Mouse (Mus musculus): Measurements from ENCODE around the gene Ddx18. TPM values are rescaled to one million over a fixed set of nuclear protein-coding genes. Genes with fewer than 3 reads are reported as not detected.

Gene Ddx18
- polyA plus RNA-seq (2015; fragmentation: Nextera tagmentation; extraction: Ambion mirVana), result 44.7 and 53.3 TPM in 2 replicates

- Histone ChIP-seq H3K36me3 (ENCODE audit: control insufficient read depth, insufficient read depth, low read length) (peaks cover 15% of the 10 kb centered on the region), H3K9ac (ENCODE audit: low read length) (peak within 1 kb of the TSS; percentile 85), H3K27ac (ENCODE audit: low read length) (peak within 1 kb of the TSS; percentile 55; the same call in 1 of the 2 replicates), H3K9me3 (replicated peaks; ENCODE audit: control insufficient read depth, low read length) (no peaks in the 10 kb centered on the region), H3K27me3 (ENCODE audit: control insufficient read depth, insufficient read depth, low read length) (no peaks in the 10 kb centered on the region), H3K4me3 (replicated peaks; ENCODE audit: low read length) (peak within 1 kb of the TSS; percentile 86), H3K4me2 (ENCODE audit: low read depth, low read length) (peak within 1 kb of the TSS; percentile 75), H3K4me1 (ENCODE audit: control insufficient read depth, insufficient read depth, low read length) (peaks cover 8% of the 10 kb centered on the region; the same call in 1 of the 2 replicates)
- WGBS, result 6% methylated on average over 53 of the region's 53 CpGs
- peak; percentile 96 for ATAC-seq (ENCODE audit: insufficient read depth, low FRiP score)
Observed at GRCm38 (mm10) chr1:121567521-121568489, at the start of gene Ddx18. Gene Ddx18 (minus strand): TSS chr1:121567989.

GRCm38 (mm10) chr1:121608000-121608399 is 40.2 kb upstream of the Ddx18 start:
- ATAC-seq (ENCODE audit: insufficient read depth, low FRiP score), result no peak
- 41% methylated on average over 7 of the region's 7 CpGs for WGBS
- Histone ChIP-seq H3K4me2 (ENCODE audit: low read depth, low read length) (no peak overlapping the region), H3K4me1 (ENCODE audit: control insufficient read depth, insufficient read depth, low read length) (no peaks in the 10 kb centered on the region), H3K4me3 (replicated peaks; ENCODE audit: low read length) (no peak overlapping the region), H3K27ac (ENCODE audit: low read length) (no peak overlapping the region), H3K9ac (ENCODE audit: low read length) (no peak overlapping the region), H3K9me3 (replicated peaks; ENCODE audit: control insufficient read depth, low read length) (no peaks in the 10 kb centered on the region), H3K36me3 (ENCODE audit: control insufficient read depth, insufficient read depth, low read length) (no peaks in the 10 kb centered on the region), H3K27me3 (ENCODE audit: control insufficient read depth, insufficient read depth, low read length) (no peaks in the 10 kb centered on the region)

DNA sequence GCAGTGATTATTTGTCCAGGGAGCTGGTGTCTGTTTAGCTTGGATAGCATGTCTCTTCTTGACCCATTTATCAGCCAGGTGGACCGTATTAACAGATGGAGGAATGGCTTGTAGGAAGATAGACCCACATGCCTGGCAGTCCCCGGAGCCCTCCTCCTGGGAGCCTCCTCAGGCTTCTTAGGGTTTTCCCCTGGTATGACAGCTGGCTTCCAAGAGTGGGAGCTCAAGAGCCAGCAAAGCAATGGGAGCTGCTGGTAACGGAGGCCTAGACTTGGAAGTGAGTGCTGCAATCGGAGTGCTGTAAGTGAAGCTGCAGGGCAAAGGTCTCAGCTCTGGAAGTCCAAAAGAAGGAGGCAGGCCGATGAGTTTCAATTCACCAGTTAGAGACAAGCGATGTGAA is 37.3 kb upstream of the Ddx18 start:
- ATAC-seq (ENCODE audit: insufficient read depth, low FRiP score), result no peak
- Histone ChIP-seq H3K4me3 (replicated peaks; ENCODE audit: low read length) (no peak overlapping the region), H3K4me1 (ENCODE audit: control insufficient read depth, insufficient read depth, low read length) (no peaks in the 10 kb centered on the region), H3K9ac (ENCODE audit: low read length) (no peak overlapping the region), H3K27ac (ENCODE audit: low read length) (no peak overlapping the region), H3K36me3 (ENCODE audit: control insufficient read depth, insufficient read depth, low read length) (no peaks in the 10 kb centered on the region), H3K27me3 (ENCODE audit: control insufficient read depth, insufficient read depth, low read length) (no peaks in the 10 kb centered on the region), H3K9me3 (replicated peaks; ENCODE audit: control insufficient read depth, low read length) (no peaks in the 10 kb centered on the region), H3K4me2 (ENCODE audit: low read depth, low read length) (no peak overlapping the region)
- WGBS, result 43% methylated on average over 6 of the region's 6 CpGs

DNA sequence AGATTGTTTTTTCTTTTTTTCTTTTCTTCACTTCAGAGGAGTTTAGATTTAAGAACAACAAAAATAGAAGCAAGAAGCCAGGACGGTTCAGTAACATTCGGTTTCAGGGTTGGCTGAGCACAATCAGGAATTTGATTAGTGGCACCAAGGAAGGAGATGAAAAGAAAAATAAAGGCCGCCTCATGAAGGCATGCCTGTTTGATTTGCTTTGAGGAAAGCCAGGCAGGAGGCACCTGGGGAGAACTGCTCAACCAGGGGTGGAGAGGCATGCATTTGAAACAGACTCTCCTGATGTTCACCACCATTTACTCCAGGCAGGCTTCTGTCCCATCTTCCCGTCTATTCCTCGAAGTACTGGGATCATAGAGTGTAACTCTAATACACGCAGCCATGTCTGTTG is 34.1 kb upstream of the Ddx18 start:
- Histone ChIP-seq H3K9me3 (replicated peaks; ENCODE audit: control insufficient read depth, low read length) (no peaks in the 10 kb centered on the region), H3K4me3 (replicated peaks; ENCODE audit: low read length) (no peak overlapping the region), H3K9ac (ENCODE audit: low read length) (no peak overlapping the region), H3K36me3 (ENCODE audit: control insufficient read depth, insufficient read depth, low read length) (no peaks in the 10 kb centered on the region), H3K4me1 (ENCODE audit: control insufficient read depth, insufficient read depth, low read length) (no peaks in the 10 kb centered on the region), H3K27ac (ENCODE audit: low read length) (no peak overlapping the region), H3K27me3 (ENCODE audit: control insufficient read depth, insufficient read depth, low read length) (no peaks in the 10 kb centered on the region), H3K4me2 (ENCODE audit: low read depth, low read length) (no peak overlapping the region)
- no peak for ATAC-seq (ENCODE audit: insufficient read depth, low FRiP score)
- 81% methylated on average over 6 of the region's 6 CpGs for WGBS

DNA sequence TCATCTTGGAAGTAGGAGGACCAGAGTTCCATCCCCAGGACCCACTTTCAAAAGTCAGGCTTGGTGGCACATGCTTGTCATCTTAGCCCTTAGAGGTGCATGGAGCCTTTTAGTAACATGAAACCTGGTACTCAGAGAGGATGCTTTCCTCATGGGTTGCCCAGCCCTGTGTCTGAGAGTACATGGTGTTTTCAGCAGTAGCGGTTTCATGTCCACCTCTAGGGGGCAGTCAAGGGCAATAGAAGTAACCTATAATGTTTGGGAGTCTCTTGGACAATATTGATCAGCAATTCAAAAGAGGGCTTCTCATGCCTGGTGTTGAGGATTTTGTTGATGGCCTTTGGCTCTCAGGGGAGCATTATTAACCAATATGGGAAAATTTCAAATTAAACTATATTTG is 33.3 kb upstream of the Ddx18 start:
- no peaks in the 10 kb centered on the region for H3K27me3 ChIP-seq (ENCODE audit: control insufficient read depth, insufficient read depth, low read length)
- H3K4me1 ChIP-seq (ENCODE audit: control insufficient read depth, insufficient read depth, low read length), result no peaks in the 10 kb centered on the region
- H3K9me3 ChIP-seq (replicated peaks; ENCODE audit: control insufficient read depth, low read length), result no peaks in the 10 kb centered on the region
- H3K4me2 ChIP-seq (ENCODE audit: low read depth, low read length), result no peak overlapping the region
- no peak overlapping the region for H3K9ac ChIP-seq (ENCODE audit: low read length)
- 30% methylated on average over 1 of the region's 1 CpGs for WGBS
- ATAC-seq (ENCODE audit: insufficient read depth, low FRiP score), result no peak
- no peaks in the 10 kb centered on the region for H3K36me3 ChIP-seq (ENCODE audit: control insufficient read depth, insufficient read depth, low read length)
- no peak overlapping the region for H3K4me3 ChIP-seq (replicated peaks; ENCODE audit: low read length)
- H3K27ac ChIP-seq (ENCODE audit: low read length), result no peak overlapping the region

DNA sequence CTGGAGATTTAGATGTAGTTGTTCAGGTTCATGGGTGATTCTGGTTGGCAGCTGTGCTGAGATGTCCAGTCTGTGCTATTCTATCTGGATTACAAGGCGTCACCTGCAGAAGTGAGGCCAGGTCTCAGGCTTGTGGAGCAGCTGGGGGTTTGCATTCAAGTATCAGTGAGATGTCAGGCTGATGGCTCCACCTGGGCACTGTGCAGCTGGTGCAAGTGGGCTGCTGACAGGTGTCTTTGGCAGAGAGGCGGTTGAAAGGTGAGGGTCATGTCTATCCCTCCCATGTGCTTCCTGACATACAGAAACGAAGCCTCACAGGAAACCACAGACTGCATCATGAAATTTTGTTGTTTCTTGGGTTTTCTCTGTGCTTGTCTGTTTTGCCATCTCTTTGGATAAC is 30.6 kb upstream of the Ddx18 start:
- ATAC-seq (ENCODE audit: insufficient read depth, low FRiP score), result no peak
- no peaks in the 10 kb centered on the region for H3K9me3 ChIP-seq (replicated peaks; ENCODE audit: control insufficient read depth, low read length)
- no peaks in the 10 kb centered on the region for H3K36me3 ChIP-seq (ENCODE audit: control insufficient read depth, insufficient read depth, low read length)
- no peak overlapping the region for H3K4me3 ChIP-seq (replicated peaks; ENCODE audit: low read length)
- H3K4me2 ChIP-seq (ENCODE audit: low read depth, low read length), result no peak overlapping the region
- H3K27me3 ChIP-seq (ENCODE audit: control insufficient read depth, insufficient read depth, low read length), result no peaks in the 10 kb centered on the region
- H3K9ac ChIP-seq (ENCODE audit: low read length), result no peak overlapping the region
- 56% methylated on average over 3 of the region's 3 CpGs for WGBS
- no peak overlapping the region for H3K27ac ChIP-seq (ENCODE audit: low read length)
- no peaks in the 10 kb centered on the region for H3K4me1 ChIP-seq (ENCODE audit: control insufficient read depth, insufficient read depth, low read length)

DNA sequence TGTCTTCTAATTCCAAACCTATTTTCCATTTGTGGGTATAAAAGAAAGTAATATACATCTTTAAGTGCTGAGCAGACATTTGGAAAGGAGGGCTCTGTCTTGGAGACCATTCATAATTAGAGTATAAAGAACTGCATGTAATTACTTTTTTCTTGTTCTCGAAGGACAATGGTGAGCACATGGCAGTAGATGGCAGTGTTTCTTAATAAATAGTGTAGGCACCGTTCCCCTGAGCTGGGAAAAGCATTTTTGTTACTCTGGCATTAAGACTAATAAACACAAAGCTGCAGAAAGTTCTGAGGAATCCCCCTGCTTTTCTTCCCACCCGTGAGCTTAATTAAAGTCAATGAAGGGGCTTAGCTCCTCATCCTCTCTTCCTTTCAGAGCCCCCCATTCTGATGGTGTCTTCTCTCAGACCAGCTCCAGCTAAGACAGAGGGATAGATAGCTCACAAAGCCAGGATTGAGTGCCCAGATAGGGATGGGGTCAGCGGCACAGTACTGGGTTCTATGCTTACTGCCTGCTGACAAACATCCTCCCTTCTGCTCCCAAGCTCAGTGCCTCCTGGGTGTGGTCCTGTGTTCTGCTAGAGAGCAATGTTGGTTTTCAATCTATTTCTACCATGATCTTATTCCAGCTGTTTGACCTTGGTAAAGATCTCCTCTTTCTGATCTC is 29.3 kb upstream of the Ddx18 start:
- H3K4me3 ChIP-seq (replicated peaks; ENCODE audit: low read length), result no peak overlapping the region
- H3K4me2 ChIP-seq (ENCODE audit: low read depth, low read length), result no peak overlapping the region
- no peaks in the 10 kb centered on the region for H3K9me3 ChIP-seq (replicated peaks; ENCODE audit: control insufficient read depth, low read length)
- no peaks in the 10 kb centered on the region for H3K4me1 ChIP-seq (ENCODE audit: control insufficient read depth, insufficient read depth, low read length)
- no peaks in the 10 kb centered on the region for H3K36me3 ChIP-seq (ENCODE audit: control insufficient read depth, insufficient read depth, low read length)
- no peaks in the 10 kb centered on the region for H3K27me3 ChIP-seq (ENCODE audit: control insufficient read depth, insufficient read depth, low read length)
- WGBS, result 31% methylated on average over 4 of the region's 4 CpGs
- H3K9ac ChIP-seq (ENCODE audit: low read length), result no peak overlapping the region
- no peak overlapping the region for H3K27ac ChIP-seq (ENCODE audit: low read length)
- no peak for ATAC-seq (ENCODE audit: insufficient read depth, low FRiP score)

DNA sequence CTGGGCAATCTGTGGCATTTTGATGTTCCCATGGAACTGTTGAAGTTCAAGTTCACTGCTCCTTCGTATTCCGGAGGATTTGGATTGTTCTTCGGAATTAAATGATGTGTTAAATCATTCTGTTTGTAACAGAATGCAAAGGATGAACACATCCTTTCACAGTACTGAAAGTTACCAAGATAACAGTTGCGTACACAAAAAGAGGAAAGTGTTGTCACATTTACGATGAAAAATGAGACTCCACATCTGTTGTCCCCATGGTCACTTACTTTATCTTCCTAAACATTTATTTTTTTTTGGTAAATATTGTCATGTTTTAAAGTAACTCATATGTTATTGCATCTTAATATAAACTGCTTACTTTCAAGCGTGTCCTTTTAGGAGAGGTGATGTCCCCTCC is 17.0 kb upstream of the Ddx18 start:
- ATAC-seq (ENCODE audit: insufficient read depth, low FRiP score), result no peak
- 45% methylated on average over 6 of the region's 6 CpGs for WGBS
- Histone ChIP-seq H3K4me1 (ENCODE audit: control insufficient read depth, insufficient read depth, low read length) (no peaks in the 10 kb centered on the region), H3K27me3 (ENCODE audit: control insufficient read depth, insufficient read depth, low read length) (no peaks in the 10 kb centered on the region), H3K4me2 (ENCODE audit: low read depth, low read length) (no peak overlapping the region), H3K27ac (ENCODE audit: low read length) (no peak overlapping the region), H3K4me3 (replicated peaks; ENCODE audit: low read length) (no peak overlapping the region), H3K9ac (ENCODE audit: low read length) (no peak overlapping the region), H3K9me3 (replicated peaks; ENCODE audit: control insufficient read depth, low read length) (no peaks in the 10 kb centered on the region), H3K36me3 (ENCODE audit: control insufficient read depth, insufficient read depth, low read length) (no peaks in the 10 kb centered on the region)
